Mouse (Mus musculus) liver, postnatal 0 days (tissue): ENCODE data around the gene Gsdma3.

ENCODE experiments used
- CTCF ChIP-seq: sonication (generic); IDR thresholded peaks from 2 replicates; pipeline ENCODE4 v1.5.1; 2016; ENCODE audit warnings: antibody characterized with exemption, low read depth
- EP300 ChIP-seq: IDR thresholded peaks from 2 replicates; pipeline ENCODE4 v1.6.1; 2016; ENCODE audit warnings: antibody characterized with exemption, low read depth, mild to moderate bottlenecking

GRCm38 (mm10) chr11:98589306-98589705 is 36.9 kb upstream of the Gsdma3 start:
- no peak for TF ChIP-seq CTCF
- peak; percentile 9; the same call in 1 of the 2 replicates for TF ChIP-seq EP300
